Mouse (Mus musculus) liver, postnatal 0 days (tissue): ENCODE results near the gene Stpg4. TPM values are rescaled to one million over a fixed set of nuclear protein-coding genes. Genes with fewer than 3 reads are reported as not detected.

Experiments used
- ATAC-seq: fragments of 200-750 bp; cut with Nextera tagmentation; 2 replicates; pipeline ENCODE4 v1.8.0; 2017; ENCODE audit warnings: mild to moderate bottlenecking, moderate library complexity
- DNase-seq: peaks from one replicate; pipeline ENCODE4 v3.0.0-alpha.2; 2016
- H3K27ac ChIP-seq: fragments of 300-500 bp; sonication (generic); 2 replicates; pipeline ENCODE4 v1.5.1; 2014; ENCODE audit warnings: antibody characterized with exemption, moderate library complexity, mild to moderate bottlenecking, low read depth
- H3K27me3 ChIP-seq: fragments of 300-500 bp; sonication (generic); 2 replicates; pipeline ENCODE4 v1.6.1; 2014; ENCODE audit warnings: low read length, control low read depth, mixed read lengths; ENCODE audit not compliant: insufficient read depth
- H3K36me3 ChIP-seq: fragments of 300-500 bp; sonication (generic); replicated peaks from 2 replicates; pipeline ENCODE4 v1.6.1; 2014; ENCODE audit warnings: mild to moderate bottlenecking, control low read depth, low read length, moderate library complexity, mixed read lengths; ENCODE audit not compliant: insufficient read depth
- H3K4me1 ChIP-seq: fragments of 300-500 bp; sonication (generic); 2 replicates; pipeline ENCODE4 v1.6.1; 2014; ENCODE audit warnings: antibody characterized with exemption, mild to moderate bottlenecking, control low read depth; ENCODE audit not compliant: insufficient read depth
- H3K4me2 ChIP-seq: fragments of 300-500 bp; sonication (generic); 2 replicates; pipeline ENCODE4 v1.6.1; 2014; ENCODE audit warnings: low read depth, mild to moderate bottlenecking, low read length, moderate library complexity, mixed read lengths
- H3K4me3 ChIP-seq: fragments of 300-500 bp; sonication (generic); 2 replicates; pipeline ENCODE4 v1.5.1; 2014; ENCODE audit warnings: low read depth, low read length
- H3K9ac ChIP-seq: fragments of 300-500 bp; sonication (generic); replicated peaks from 2 replicates; pipeline ENCODE4 v1.6.1; 2014; ENCODE audit warnings: mild to moderate bottlenecking, moderate library complexity
- H3K9me3 ChIP-seq: fragments of 300-500 bp; sonication (generic); 2 replicates; pipeline ENCODE4 v1.6.1; 2016; ENCODE audit warnings: mild to moderate bottlenecking, control low read depth, low read length, mixed read lengths
- CTCF ChIP-seq: sonication (generic); IDR thresholded peaks from 2 replicates; pipeline ENCODE4 v1.5.1; 2016; ENCODE audit warnings: antibody characterized with exemption, low read depth
- EP300 ChIP-seq: IDR thresholded peaks from 2 replicates; pipeline ENCODE4 v1.6.1; 2016; ENCODE audit warnings: antibody characterized with exemption, low read depth, mild to moderate bottlenecking
- WGBS: fragments of 180-500 bp; shearing (Covaris S2); extraction: QIAGEN DNeasy Blood & Tissue Kit; methylation state at CpG from one replicate; pipeline ENCODE4 v1.1.7; 2014; ENCODE audit not compliant: insufficient replicate concordance; 5-methylcytosine and 5-hydroxymethylcytosine counted together
- polyA plus RNA-seq: library from polyadenylated mRNA; unstranded; fragments of >200 nt; fragmentation: Nextera tagmentation; extraction: Ambion mirVana; gene quantifications from 2 replicates; pipeline ENCODE4 v1.2.1, GENCODE M21; 2015

The Stpg4 gene
- polyA plus RNA-seq, 1 experiment from 2014 or later, result not detected

DNA sequence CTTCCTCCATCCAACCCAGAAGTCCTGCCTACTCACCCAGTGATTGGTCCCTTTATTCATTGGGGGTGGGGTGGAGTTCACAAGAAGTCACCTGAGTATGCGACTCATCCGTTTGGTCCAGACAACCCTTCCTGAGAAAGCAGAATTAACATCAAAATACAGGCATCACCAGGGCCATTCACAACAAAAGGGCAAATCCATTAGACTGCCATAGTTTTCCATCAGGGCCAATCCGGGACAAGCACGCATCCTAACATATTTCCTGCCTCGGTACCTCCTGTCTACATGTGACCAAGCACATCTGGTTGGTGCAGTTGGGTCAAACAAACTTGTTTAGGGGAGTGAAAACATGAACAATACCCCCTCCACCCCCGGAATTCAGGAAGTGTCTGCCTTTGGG lies 44.1 kb upstream of the Stpg4 start:
- DNase-seq (no peak), ATAC-seq (no peak)
- Histone ChIP-seq H3K9ac (no peak overlapping the region), H3K4me2 (no peak overlapping the region), H3K4me3 (no peak overlapping the region), H3K4me1 (peaks cover 16% of the 10 kb centered on the region), H3K27ac (no peak overlapping the region; the same call in 1 of the 2 replicates), H3K27me3 (peaks cover 6% of the 10 kb centered on the region; the same call in 1 of the 2 replicates), H3K36me3 (no peaks in the 10 kb centered on the region), H3K9me3 (no peaks in the 10 kb centered on the region)
- WGBS, result 74% methylated on average over 6 of the region's 6 CpGs
- TF ChIP-seq EP300 (no peak), CTCF (no peak)

DNA sequence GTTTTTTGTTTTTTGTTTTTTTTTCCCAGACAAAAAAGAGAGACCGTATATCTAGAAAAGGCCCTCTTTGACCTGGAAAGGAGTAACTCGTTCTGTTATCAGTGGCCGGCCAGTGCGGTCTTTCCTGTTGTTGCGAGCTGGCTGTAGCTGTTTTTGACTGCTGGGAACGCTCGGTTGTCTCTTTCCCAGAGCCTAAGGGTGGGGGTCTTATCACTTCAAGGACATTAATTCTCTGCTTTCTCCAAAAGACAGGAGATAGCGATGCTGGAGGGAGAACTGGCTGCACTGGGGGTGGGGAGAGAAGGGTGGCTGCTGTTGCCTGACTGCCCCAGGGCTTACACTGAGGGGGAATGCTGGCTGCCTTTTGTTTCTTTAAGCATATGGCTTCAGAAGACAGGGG lies 43.3 kb upstream of the Stpg4 start:
- H3K27ac ChIP-seq, result no peak overlapping the region
- TF ChIP-seq CTCF, result no peak
- TF ChIP-seq EP300, result peak; percentile 67; the same call in 1 of the 2 replicates
- peaks cover 6% of the 10 kb centered on the region; the same call in 1 of the 2 replicates for H3K27me3 ChIP-seq
- WGBS, result 31% methylated on average over 8 of the region's 8 CpGs
- H3K9ac ChIP-seq, result no peak overlapping the region
- H3K9me3 ChIP-seq, result no peaks in the 10 kb centered on the region
- ATAC-seq (peak; percentile 47), DNase-seq (no peak)
- H3K4me3 ChIP-seq, result no peak overlapping the region
- H3K36me3 ChIP-seq, result no peaks in the 10 kb centered on the region
- peaks cover 16% of the 10 kb centered on the region for H3K4me1 ChIP-seq
- 0 out of 2 replicates have a peak overlapping the region, but pooled peaks have one; percentile 35 for H3K4me2 ChIP-seq

DNA sequence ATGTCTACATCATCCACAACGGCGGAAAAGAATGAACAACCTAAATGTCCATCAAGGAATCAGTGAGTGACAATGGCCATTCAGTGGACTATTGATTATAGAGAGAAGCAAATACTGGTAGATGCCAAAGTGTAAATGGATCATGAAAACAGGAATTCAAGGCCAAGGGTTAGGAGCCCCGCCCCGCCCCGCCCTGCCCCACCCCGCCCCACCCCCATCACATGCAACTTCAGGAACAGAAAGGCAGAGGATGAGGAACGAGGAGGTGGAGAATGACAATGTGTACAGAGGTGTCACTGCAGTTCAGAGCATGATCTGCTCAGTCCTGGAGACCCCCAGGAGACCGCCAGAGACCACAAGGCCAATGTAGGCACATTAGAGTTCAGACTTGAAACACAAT lies 42.7 kb upstream of the Stpg4 start:
- H3K36me3 ChIP-seq, result no peaks in the 10 kb centered on the region
- H3K4me2 ChIP-seq, result peak overlapping the region; percentile 35; the same call in 1 of the 2 replicates
- 40% methylated on average over 8 of the region's 8 CpGs for WGBS
- H3K4me1 ChIP-seq, result peaks cover 16% of the 10 kb centered on the region
- DNase-seq (peak; percentile 52), ATAC-seq (peak; percentile 57)
- H3K4me3 ChIP-seq, result no peak overlapping the region
- TF ChIP-seq CTCF (no peak), EP300 (no peak)
- no peaks in the 10 kb centered on the region for H3K9me3 ChIP-seq
- peaks cover 6% of the 10 kb centered on the region; the same call in 1 of the 2 replicates for H3K27me3 ChIP-seq
- no peak overlapping the region for H3K27ac ChIP-seq
- H3K9ac ChIP-seq, result no peak overlapping the region

DNA sequence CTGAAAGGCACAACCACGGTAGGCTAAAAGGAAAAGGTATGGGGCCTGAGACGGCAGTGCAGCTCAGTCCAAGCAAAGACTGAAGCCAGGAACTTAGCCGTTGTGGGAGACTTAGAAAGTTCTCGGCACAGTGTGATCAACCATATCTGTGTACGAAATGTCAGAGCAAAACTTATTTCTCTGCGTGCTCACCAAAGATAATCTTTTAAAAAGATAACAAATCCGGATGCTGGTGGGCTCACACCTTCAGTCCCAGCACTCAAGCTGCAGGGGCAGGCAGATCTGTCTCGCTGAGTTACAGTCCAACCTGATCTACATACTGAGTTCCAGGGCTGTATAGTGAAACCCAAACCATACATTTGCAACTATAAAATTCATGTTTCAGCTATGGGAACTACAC lies 41.9 kb upstream of the Stpg4 start:
- 0 out of 2 replicates have a peak overlapping the region, but pooled peaks have one; percentile 10 for H3K4me2 ChIP-seq
- peaks cover 3% of the 10 kb centered on the region; the same call in 1 of the 2 replicates for H3K27me3 ChIP-seq
- H3K4me1 ChIP-seq, result peaks cover 13% of the 10 kb centered on the region
- WGBS, result 44% methylated on average over 8 of the region's 8 CpGs
- H3K27ac ChIP-seq, result no peak overlapping the region
- DNase-seq (no peak), ATAC-seq (peak; percentile 9; the same call in 1 of the 2 replicates)
- no peak overlapping the region for H3K4me3 ChIP-seq
- TF ChIP-seq CTCF (no peak), EP300 (0 out of 2 replicates have a peak, but pooled peaks have one; percentile 10)
- no peaks in the 10 kb centered on the region for H3K36me3 ChIP-seq
- no peaks in the 10 kb centered on the region for H3K9me3 ChIP-seq
- H3K9ac ChIP-seq, result no peak overlapping the region

DNA sequence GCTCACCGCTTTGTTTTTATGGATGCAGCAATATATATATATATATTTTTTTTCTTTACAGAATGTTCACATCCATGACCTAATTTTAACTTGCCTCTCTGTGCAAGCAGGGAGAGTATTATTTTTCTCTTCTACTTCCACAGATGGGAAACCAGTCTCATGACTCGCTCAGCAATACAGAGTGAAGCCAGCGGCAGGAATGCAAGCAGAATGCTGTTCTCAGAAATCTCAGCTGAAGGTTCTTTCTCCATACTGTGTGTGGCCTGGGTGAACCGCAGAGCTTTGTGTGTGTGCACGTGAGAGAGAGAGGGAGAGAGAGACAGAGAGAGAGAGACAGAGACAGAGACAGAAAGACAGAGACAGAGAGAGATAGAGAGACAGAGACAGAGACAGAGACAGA lies 41.1 kb upstream of the Stpg4 start:
- no peak overlapping the region for H3K4me2 ChIP-seq
- H3K9ac ChIP-seq, result no peak overlapping the region
- H3K4me1 ChIP-seq, result peaks cover 5% of the 10 kb centered on the region; the same call in 1 of the 2 replicates
- ATAC-seq, result no peak
- DNase-seq, result no peak
- no peaks in the 10 kb centered on the region for H3K9me3 ChIP-seq
- peaks cover 2% of the 10 kb centered on the region; the same call in 1 of the 2 replicates for H3K27me3 ChIP-seq
- TF ChIP-seq CTCF, result no peak
- no peak for TF ChIP-seq EP300
- H3K4me3 ChIP-seq, result no peak overlapping the region
- WGBS, result 78% methylated on average over 5 of the region's 5 CpGs
- H3K27ac ChIP-seq, result no peak overlapping the region
- no peaks in the 10 kb centered on the region for H3K36me3 ChIP-seq

- Histone ChIP-seq H3K27me3 (no peaks in the 10 kb centered on the region), H3K9ac (no peak overlapping the region), H3K36me3 (no peaks in the 10 kb centered on the region), H3K4me1 (peaks cover 26% of the 10 kb centered on the region), H3K27ac (no peak overlapping the region), H3K9me3 (no peaks in the 10 kb centered on the region), H3K4me2 (no peak overlapping the region), H3K4me3 (no peak overlapping the region)
- ATAC-seq (no peak), DNase-seq (no peak)
- TF ChIP-seq CTCF (peak; percentile 42; the same call in 1 of the 2 replicates), EP300 (no peak)
- whole genome bisulfite sequencing, result 49% methylated on average over 3 of the region's 3 CpGs
These were observed 34.0 kb upstream of the Stpg4 start for GRCm38 (mm10) chr17:87461499-87461896.
